Mouse (Mus musculus) heart, adult 8-10 months (tissue): Measurements from ENCODE around the gene Ndn. TPM values are rescaled to one million over a fixed set of nuclear protein-coding genes. Genes with fewer than 3 reads are reported as not detected.

Experiments
- DNase-seq: peaks from one replicate; pipeline ENCODE4 v3.0.0; 2022; ENCODE audit warnings: low spot score
- total RNA-seq, 4 experiments: library from RNA; stranded (reverse); gene quantifications; 2 replicates each; pipeline ENCODE4 v1.2.4; 2022

The Ndn gene
- total RNA-seq = 1 to 10 TPM; 3.1 to 5.2 (median 3.9) TPM

DNA sequence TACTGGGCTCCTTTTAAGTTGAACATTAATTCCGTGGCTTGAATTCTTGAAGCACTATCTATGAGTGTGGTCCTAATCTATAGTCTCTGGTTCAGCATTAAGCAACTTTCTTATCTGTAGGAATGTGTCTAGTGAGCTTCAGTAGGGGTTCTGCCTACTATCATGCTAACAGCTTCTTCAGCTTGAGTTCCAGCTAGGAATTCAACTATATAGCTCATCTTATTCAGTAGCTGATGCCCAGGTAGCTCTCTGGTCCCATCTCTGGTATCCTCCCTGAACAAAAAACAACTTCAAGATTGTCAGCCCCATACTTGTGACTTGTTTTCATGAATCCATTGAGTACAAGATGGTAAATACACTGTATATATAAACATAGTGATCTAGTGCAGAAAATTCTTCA is at the start of gene Ndn:
Ndn (plus strand) TSS at position 301 of the 400 bp plus-strand sequence.
- no peak for DNase-seq

DNA sequence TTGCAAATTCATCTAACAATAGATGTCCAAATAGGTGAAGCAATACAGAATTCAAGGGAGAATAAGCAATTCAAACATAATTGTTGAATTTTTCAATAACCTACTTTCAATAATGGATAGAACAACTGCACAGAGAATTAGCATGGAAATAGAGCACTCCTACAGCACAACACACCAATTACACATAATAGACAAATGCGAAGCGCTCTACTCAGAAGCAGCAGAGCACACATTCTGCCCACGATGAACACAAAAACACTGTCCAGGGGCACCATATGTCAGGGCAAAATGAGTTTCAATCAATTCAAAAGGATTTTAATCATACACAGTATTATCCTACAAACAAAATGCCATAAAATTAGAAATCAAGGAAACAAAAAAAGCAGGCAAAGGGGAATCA is 43.9 kb upstream of the Ndn start:
- no peak for DNase-seq

DNA sequence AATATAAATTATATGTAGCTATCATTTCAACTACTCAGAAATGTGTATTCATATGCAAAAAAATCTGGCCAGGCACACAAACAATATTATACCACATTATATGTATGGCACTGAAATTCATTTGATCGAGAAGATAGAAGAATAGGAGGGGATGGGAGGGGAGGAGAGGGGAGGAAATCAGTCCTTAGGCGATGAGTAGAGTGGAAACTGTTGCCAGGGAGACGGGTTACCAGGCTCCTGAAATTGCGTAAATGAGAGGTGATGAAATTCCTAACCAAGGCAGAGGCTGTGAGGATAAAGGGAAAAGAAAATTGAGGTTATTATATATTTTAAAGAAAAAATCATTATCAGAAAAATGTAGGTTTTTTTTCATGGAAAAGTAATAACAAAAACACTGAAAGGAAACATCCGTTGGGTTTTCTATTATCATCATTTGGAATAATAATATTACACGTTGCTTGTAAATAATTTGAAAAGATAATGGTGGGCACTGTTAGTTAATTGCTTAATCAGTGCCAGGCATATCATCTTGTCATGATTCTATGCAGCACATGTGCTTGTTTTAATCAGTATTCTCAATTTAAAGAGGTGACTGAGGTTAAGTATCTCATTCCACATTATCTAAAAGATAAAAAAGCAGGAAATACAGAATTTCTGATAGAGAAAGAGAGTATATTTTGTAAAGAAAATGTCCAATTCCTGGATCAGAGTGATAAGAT is 39.3 kb upstream of the Ndn start:
- DNase-seq = no peak

DNA sequence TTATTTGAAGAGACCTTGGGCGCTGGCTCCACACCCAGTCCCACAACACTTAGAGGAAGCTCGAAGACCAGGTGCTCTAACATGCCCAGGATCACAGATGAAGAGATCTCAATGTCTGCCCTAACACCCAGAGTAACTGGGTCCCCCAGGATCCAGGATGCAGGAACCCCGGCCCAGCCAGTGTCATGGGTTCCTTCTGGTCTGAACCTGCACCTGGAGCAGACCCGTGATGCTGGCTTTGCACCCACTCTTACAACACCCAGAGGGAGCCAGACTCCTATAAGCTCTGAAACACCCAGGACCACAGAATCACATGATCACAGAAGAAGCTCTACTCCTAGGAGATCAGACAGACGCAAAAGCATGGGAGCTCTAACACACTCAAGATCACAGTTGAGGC is 29.6 kb upstream of the Ndn start:
- DNase-seq = no peak

DNA sequence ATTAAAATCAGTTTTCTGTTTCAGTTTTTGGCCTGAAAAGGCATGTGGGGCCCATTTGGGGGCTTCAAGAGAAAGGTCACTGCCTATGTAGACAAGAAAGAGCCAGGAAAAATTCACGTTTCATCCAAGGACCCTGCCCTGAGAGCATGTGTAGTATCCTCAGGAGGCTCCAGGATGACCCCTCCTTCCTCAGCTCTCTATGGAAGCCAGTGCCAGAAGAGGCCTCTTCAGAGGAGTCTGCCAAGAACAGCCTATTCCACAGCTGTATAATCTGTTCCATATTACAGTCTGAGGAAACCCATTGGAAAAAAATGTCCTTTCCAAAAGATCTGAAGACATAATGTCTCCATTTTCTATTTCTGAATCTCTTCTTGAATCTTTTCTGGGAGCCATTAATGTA is 958 bp upstream of the Ndn start:
- DNase-seq = no peak

DNA sequence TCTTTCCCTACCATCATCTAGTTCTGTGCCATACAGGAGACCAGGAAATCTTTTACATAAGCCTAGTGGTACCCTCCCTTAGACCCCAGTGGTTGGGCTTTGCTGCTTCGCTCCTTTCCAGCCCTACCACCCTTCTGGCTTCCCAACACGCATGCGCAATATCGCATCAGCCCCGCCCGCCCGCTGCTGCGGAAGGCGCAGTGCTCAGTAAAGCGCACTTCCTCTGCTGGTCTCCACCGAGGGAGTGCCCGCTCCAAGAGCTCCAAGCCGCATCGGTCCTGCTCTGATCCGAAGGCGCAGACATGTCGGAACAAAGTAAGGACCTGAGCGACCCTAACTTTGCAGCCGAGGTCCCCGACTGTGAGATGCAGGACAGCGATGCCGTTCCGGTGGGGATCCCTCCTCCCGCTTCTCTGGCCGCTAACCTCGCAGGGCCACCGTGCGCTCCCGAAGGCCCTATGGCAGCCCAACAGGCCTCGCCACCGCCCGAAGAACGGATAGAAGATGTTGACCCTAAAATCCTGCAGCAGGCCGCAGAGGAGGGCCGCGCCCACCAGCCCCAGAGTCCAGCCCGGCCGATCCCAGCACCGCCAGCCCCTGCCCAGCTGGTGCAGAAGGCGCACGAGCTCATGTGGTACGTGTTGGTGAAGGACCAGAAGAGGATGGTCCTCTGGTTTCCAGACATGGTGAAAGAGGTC is 1.9 kb downstream of the Ndn start:
- DNase-seq = peak; percentile 66

DNA sequence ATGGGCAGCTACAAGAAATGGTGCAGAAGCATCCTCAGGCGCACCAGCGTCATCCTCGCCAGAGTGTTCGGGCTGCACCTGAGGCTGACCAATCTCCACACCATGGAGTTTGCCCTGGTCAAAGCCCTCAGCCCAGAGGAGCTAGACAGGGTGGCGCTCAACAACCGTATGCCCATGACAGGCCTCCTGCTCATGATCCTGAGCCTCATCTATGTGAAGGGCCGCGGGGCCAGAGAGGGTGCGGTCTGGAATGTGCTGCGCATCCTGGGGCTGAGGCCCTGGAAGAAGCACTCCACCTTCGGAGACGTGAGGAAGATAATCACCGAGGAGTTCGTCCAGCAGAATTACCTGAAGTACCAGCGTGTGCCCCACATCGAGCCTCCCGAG is 2.4 kb downstream of the Ndn start:
- DNase-seq = no peak

DNA sequence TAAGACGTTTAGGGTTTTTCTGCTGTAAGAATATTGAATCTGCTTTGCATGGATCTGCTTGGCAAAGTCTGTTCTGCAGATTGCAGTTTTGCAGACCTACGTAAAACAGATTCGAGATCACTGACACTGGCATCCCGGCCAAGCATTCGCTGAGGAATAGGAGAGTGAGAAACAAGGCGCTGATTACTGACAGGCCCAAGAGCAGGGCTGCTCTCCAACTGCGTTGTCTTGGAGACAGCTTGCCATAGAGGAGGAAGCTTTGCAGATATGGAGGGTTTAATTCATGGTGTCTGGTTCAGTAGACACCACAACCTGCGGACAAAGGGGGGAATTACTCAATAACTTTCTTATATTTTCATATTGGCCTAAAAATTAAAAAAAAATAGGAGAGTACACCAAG is 4.9 kb downstream of the Ndn start:
- DNase-seq = no peak

DNA sequence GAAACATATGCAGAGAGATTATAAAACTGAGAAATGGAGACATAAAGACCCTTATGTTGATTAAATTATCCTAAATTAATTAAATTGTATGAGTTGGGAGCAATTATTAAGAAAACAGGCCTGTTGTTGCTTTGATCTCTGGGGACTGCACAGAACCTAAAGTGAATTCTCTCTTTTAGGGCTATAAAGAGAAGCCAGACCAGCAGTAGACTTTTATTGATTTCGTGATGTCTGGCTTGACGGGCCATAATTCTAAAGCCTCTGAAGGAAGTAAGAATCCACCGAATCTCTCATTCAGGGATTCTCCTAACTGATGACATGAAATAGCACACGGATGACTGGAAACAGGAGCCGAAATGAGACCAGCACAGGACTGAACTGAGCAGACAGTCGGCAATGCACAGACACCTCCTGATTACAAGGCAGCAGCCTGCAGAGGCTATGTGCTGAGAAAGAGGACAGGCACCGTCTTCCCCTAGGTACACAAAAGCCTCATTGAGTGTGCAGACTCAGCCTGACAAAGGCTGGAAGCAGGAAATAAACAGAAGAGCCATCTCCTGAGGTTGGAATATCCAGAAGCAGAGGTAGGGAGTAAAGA is 18.8 kb downstream of the Ndn start:
- DNase-seq = no peak

DNA sequence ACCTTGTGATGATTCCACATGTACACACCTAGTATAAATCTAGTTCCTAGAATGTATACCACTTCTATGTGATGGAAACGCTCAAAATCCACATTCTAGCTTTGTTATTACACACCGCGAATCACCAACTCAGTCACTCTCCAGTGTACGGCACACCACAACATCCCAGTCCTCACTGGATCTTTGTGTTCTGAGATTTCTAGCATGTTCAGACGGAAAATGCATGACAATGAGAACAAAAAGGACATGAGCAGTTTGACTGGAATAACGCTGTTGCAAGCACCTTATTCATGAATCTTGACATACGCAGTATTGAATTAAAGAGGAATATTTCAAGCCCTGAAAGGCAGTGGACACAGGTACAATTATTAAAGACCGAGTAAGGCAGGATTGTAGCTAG is 20.4 kb downstream of the Ndn start:
- no peak for DNase-seq

DNA sequence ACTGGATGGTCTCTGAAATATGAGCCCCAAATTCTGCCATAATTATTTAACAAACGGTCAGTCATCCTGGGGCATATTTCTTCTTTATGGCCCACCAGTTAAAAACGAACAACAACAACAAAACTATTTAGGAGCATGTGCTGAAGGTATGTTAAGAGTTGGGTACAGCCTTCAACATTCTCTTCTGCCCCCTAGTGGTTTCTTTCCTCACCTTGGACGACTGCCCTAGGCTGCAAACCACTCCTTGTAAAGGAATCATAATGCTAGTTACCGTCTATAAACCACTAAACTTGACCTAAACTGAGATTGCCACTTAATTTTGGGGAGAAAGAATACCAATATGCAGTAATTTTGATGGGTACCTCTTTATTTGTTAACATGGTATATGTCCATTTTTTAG is 29.3 kb downstream of the Ndn start:
- DNase-seq = no peak

DNA sequence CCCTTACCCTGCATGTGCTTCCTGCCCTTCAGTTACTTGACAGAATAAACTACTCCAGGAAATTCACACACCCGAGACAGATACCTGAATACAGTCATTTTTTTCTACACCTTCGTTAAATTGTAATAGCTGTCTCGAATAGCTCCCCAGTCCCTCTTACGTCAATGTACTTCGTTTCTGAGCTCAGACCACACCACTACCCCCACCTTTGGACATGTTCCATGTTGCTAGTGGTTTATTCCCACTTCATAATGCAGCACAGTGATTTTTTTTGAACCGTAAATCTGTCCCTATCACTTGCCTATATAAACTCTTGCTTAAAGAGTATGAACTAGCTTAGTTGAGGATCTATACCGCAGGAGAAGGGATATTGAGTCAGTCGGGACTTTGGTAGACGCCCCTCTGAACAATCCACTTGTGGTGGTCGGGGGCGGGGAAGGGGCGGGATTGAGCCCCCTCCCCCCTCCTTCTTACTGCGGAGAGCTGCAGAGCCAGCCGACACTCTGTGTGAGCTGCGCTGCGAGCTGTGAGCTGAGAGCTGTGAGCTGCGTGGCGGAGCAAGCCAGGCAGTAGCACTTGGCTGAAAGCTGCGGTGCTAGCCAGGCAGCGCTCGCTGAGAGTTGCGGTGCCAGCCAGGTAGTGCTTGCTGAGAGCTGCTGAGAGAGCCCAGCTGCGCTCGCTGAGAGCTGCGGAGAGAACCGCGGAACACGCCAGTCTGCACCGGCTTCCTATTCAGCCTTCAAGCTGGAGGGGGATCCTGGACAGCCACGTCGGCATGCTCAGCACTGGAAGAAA is 30.3 kb downstream of the Ndn start, which contains the start of gene Magel2:
Magel2 (plus strand) TSS at position 501 of the 795 bp plus-strand sequence.
- DNase-seq = no peak

DNA sequence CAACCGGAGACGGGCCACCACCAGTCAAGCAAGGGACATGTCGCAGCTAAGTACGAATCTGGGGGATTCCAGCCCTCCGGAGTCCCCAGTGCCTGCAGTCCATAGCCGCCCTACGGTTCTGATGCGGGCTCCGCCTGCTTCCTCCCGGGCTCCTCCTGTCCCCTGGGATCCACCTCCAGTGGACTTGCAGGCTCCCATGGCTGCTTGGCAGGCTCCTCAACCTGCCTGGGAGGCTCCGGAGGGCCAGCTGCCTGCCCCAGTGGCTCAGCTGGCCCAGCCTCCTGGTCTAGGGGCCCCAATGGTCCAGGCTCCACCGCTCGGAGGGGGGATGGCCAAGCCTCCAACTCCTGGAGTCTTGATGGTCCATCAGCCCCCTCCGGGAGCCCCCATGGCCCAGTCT is 30.9 kb downstream of the Ndn start:
- no peak for DNase-seq

DNA sequence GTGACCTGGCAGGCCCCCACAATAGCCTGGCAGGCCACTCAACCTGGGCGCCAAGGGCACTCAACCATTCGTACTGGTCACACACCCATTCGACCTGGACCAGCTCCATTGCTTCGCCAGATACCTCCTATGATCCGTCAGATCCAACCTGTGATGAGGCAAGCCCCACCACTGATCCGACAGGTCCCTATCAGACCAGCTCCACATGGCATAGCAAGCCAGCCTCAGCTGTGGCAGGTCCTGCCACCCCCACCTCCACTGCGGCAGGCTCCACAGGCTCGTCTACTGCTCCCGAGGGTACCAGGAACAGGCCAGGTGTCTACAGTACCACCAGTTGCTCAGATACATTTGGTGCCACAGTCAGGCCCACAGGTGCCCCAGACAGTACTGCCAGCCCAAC is 32.2 kb downstream of the Ndn start:
- no peak for DNase-seq

DNA sequence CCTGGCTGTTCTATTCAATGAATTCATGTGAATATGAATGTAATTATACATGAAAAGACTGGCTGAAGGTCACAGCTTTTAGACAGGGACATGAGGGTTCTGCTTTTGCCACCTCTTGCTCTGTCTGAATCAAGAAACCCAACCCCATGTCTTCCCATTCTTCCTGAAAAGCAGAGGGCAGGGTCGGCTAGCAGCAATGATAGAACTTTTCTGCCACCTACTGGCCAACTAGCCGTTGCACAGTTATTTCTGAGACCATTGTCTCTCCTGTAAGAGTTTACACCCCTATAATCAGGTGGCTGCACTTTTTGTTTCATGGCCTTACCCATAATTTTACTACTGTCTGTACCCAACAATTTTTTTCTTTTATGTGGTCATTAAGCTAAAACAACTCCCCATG is 36.0 kb downstream of the Ndn start:
- DNase-seq = peak; percentile 35

DNA sequence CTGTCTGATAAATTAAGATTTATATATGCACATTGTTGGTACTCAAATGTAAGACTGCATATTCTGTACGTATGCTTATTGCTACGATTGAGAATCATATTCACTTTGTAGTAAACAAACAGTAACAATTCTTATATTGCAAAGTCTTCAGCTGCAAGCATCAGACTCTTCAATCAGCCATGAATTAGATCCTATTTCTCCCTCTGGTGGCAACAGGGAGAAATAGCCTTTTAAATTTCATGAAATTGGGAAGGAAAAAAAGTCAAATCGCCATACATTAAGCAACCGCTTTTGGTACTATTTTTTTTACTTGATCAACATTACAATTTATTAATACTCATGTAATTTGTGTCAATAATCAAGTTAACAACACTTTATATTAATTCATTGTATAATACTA is 41.9 kb downstream of the Ndn start:
- DNase-seq = no peak

DNA sequence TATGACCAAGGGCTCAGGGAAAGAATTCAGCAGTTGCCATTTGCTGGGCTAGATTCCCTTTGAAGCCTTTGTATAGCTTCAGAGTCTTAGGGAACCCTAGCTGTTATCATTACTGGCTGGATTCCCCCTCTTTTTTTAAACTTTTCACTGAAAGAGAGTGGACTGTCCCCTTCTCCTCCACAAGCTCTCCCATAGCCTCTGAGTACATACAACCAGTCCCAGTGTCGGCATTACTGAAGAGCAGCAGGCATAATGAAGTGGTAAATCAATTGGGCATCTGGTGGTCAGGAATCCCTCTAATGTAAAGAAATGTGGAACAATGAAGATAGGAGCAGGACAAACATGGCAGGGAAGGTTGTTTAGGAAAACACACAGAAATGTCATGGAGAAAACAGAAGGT is 45.8 kb downstream of the Ndn start:
- DNase-seq = no peak

Other genes starting within 250 kb of the Ndn start
- gene Magel2, start 30.4 kb downstream of the Ndn start, total RNA-seq = not detected
- gene Mkrn3, start 73.6 kb downstream of the Ndn start, total RNA-seq = under 1 TPM; 0.19 to 0.50 (median 0.36) TPM
- gene Peg12, start 117.9 kb downstream of the Ndn start, total RNA-seq = 1 to 10 TPM in 3 of 4 experiments, under 1 TPM in 1; 0.62 to 1.5 (median 1.2) TPM